Mouse (Mus musculus) liver, postnatal 0 days (tissue): ENCODE data around the gene Gm20388.

Experiments used
- CTCF ChIP-seq: sonication (generic); IDR thresholded peaks from 2 replicates; pipeline ENCODE4 v1.5.1; 2016; ENCODE audit warnings: antibody characterized with exemption, low read depth
- EP300 ChIP-seq: IDR thresholded peaks from 2 replicates; pipeline ENCODE4 v1.6.1; 2016; ENCODE audit warnings: antibody characterized with exemption, low read depth, mild to moderate bottlenecking

DNA sequence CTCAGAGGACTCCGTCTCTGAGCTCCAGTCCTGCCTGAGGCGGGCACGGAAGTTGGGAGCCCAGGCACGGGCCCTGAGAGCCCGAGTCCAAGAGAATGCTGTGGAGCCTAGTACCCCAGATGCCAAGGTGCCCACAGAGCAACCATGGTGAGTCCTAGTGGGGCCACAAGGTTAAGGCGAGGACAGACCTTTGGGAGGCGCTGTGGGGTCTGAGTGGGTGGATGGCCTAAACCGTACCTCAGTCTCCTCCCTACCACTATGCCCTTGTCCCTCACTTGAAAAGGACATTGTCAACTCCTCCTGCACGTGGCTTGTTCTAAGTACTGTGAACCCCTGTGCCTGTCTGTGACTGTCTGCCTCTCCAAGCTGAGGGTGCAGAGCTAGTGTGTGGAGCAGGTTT is 2658.7 kb downstream of the Gm20388 start:
- TF ChIP-seq CTCF (peak; percentile 32), EP300 (no peak)
